Mouse (Mus musculus) adrenal gland, adult 8-10 months (tissue): Measurements from ENCODE around the gene Ebf1. TPM values are rescaled to one million over a fixed set of nuclear protein-coding genes. Genes with fewer than 3 reads are reported as not detected.
A peak's percentile ranks its signal among the peaks of the same experiment; 100 is the strongest.

ENCODE experiments used
- DNase-seq: peaks from one replicate; pipeline ENCODE4 v3.0.0; 2022
- total RNA-seq, 4 experiments: library from RNA; stranded (reverse); gene quantifications; 2 replicates each; pipeline ENCODE4 v1.2.4; 2022

Ebf1 gene
- total RNA-seq, 4 experiments from 2014 or later, result 14.1 to 32.8 (median 23.1) TPM

DNA sequence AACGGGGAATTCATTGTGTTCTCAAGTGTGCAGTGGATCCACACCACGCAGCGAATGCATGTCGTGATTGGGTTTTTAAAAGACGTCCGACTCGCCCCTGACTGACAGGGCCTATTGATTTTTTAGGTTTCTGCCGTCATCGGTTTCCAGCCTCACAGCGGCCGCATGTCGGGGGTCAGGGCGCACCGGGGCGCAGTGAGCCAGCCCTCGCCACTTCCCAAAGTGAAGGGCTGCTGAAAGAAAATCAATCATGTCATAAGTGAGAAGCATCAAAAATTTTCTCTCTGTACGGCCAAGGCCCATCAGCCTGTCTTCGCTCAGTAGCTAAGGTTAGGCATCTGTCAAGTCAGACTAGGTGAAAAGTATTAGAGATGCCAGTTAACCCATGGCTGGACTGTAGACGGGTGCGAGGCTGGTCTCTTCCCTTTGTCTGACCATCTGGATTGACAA, 124.0 kb downstream of the Ebf1 start:
- no peak for DNase-seq

DNA sequence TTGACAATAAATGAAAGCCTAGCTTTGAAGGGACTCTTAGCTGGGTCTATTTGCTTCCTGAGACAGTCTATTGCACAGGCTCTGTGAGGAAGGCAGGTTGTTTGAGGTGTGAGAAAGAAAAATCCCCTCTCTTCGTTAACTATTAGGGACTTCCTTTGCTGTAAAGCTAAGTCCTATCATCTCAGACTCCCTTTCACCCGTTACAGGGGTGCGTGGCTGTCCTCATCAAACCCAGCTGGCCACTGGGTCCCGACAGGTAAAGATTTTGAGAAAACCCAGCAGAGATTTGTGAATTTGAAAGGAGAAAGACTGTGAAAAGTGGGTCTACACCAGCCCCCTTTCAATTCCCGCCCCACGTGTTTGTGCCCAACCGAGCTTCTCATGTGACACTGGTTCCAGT, 127.3 kb downstream of the Ebf1 start:
- no peak for DNase-seq

DNA sequence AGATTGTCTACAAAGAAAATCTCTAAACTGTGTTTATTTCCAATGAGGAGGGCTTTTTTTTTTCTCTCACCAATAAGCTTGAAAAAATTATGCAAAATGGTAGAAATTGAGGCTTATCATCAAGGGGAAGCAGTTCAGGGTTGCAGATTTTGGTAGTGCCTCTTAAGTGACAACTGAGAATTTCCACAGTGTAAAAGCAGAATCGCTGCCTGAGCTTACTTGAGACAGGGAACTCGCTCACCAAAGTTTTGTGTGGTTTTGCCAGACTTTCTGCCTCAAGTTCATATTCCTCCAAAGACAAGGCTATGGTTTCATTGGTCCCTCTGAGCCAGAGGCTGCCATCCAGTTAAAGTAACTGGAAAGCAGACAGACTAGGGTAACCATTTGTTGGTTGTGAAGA, 128.8 kb downstream of the Ebf1 start:
- DNase-seq, result no peak

DNA sequence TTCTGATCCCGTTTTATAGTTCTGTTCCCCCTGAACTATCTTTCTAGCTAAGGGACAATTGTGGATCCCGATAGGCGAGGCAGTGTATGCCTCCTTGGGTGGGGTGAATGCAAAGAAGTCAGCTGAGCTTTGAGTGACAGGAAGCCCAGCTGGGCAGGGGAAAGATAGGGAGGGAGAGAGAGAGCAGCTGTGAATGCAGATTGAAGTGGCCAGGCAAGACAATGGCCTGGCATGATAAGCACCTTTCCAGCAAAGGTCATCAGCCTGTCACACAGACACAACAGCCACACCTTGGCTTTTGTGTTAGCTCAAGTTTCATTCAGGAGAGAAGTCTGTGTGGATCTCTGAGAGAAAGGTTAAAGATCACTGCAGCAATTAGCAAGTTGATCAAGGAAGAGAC, 129.6 kb downstream of the Ebf1 start:
- DNase-seq, result no peak

DNA sequence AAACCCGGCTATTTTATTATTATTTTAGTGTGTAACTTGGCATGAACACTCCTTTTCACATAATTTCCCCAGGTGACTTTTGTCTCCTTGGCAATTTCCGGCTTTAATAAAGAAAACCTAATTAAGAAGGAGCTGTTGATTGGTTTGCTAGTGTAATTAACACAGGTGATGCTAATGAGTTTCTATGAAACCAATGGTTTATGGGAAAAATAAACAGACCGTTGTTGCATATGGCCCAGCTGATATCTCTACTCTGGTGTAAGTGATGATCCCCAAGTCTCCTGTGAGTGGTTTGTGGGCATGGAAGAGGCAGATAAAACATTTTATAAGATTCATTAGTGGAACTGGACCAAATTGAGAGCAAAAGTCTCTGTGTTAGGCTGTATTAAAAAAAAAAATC, 132.2 kb downstream of the Ebf1 start:
- no peak for DNase-seq

- DNase-seq, result no peak
Measured at GRCm38 (mm10) chr11:44754336-44754735, 137.2 kb downstream of the Ebf1 start.

DNA sequence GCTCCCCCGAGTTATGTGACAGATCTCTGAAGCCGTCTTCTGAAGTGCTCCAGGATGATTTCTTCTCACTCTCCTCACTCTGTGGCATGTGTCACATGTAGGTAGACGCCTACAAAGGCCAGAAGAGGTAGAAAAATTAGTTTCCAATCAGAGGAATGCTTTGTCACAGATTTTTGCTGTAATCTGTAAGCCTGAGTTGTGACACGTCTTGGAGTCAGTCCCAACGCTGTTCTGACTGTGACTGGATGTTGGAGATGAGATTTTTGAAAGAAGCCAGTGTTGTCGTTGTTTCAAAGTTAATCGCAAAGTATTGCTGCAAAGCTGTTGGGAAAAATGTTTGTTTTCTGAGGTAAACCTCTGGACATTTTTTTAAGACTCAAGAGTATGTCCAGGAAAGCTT, 139.2 kb downstream of the Ebf1 start:
- DNase-seq, result no peak

- no peak for DNase-seq
Measured at GRCm38 (mm10) chr11:44758857-44759256, 141.7 kb downstream of the Ebf1 start.

- no peak for DNase-seq
Measured at GRCm38 (mm10) chr11:44761128-44761996, 144.2 kb downstream of the Ebf1 start.

GRCm38 (mm10) chr11:44763992-44764835, 147.1 kb downstream of the Ebf1 start:
- DNase-seq, result no peak

DNA sequence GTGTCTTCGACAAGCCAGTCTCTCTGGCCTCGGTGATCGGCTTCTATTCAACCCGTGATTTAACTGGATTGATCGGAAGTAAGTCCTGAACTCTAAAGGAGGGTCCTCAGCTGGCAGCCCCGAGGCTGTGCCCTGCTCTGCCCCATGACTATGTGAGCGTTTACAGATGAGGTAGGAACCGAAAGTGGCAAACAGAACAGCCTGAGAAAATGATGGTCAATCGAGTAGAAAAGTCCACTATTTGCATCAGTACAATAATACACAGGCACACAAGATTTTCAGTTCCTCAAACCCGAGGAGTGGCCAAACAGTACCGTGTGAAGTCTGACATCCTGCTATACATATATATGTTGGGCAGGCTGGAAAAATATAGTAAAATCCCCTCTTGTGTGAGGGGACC, 147.9 kb downstream of the Ebf1 start:
- no peak for DNase-seq

GRCm38 (mm10) chr11:44766246-44766645, 149.1 kb downstream of the Ebf1 start:
- no peak for DNase-seq

- no peak for DNase-seq
Measured at GRCm38 (mm10) chr11:44767322-44767721, 150.2 kb downstream of the Ebf1 start.

DNA sequence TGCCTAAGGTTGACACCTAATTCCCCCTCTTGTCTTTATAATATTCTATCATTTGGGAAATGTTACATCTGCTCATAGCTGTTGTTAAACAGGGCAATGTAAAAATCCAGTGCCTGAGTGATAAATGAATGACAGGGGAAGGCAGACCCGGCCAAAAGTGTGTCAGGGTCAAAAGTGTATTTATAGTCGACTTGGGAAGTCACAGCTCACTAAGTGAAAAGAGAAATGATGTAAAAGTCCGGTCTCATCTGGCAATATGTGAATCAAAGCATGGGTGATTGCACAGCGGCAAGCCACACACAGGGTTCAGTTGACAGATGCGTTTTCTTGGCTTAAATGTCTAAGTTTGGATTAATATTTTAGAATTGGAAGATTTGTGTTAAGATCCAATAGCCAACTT, 151.2 kb downstream of the Ebf1 start:
- peak; percentile 21 for DNase-seq

DNA sequence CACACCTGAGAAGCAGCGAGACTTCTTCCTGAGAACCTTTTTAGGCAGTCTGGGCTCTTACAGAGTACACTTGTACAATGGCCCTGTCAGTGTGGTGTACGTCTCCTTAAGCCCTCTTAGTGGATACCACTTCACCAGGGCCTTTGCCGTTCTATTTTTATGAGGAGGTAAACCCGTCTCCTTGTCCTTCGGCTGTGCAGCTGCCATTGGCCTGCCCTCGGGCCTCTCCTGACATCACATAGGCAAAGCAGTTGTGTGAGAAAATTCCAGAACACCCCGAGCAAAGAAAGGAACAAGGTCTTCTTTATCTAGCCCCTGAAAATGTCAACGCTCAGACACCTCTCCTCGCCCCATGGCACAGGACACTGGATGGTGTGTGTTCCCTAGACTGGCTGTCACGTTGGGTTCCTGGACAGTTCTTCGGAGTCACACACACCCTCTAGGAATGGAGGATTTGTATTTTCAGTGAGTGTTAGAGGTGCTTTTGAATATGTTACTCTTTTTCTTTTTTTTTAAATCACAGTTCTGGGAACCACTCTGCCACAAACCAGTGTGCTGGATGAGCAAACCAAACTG, 154.0 kb downstream of the Ebf1 start:
- no peak for DNase-seq

GRCm38 (mm10) chr11:44774411-44774810, 157.3 kb downstream of the Ebf1 start:
- no peak for DNase-seq

- DNase-seq, result no peak
Measured at GRCm38 (mm10) chr11:44775549-44775948, 158.4 kb downstream of the Ebf1 start.

- no peak for DNase-seq
Measured at GRCm38 (mm10) chr11:44776556-44776955, 159.4 kb downstream of the Ebf1 start.

DNA sequence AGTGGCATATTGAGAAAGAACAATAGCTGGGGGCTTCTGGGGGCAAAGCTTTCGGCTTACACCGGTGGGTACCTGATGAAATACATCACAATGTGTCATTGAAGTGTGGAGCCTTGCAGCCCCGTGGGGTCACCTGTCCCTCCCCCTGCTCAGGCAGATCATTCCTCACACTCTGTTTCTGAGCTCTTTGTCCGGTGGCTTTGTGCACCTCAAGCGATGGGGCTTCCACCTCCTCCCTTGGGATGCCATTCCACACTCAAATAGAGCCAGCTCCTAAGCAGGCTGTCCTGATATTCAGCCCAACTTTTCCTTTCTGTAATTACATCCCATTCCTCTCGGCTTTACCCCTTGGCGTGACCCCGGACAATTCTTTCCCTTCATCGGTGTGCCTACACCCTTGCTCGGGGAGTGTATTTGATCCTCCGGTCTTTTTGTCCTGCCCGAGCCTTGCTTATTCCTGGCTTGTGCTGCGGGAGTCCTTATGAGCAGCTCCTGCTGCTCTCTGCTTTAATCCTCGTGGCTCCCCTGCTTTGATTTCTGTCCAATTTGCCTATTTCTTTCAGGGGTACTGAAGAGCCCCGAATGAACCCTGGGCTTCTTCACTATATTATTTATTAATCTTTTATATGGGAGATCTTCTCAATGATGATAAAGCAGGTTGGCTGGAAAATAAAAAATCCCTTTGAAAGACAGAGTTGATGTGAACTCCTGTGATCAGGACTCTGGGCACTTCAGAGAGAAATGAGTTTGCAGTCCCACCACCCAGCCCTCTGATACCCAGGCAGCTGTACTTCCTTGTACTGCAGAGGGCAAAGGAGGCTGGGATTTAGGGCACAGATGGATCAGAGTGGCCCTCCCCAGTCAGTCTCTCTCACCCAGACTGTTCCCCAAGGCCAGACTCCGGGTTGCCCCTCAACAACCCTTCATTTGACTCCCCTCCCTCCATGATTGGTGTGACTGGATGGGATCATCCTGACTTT, 160.5 kb downstream of the Ebf1 start:
- no peak for DNase-seq

GRCm38 (mm10) chr11:44779030-44779429, 161.9 kb downstream of the Ebf1 start:
- no peak for DNase-seq

- DNase-seq, result no peak
Measured at GRCm38 (mm10) chr11:44784255-44785029, 167.3 kb downstream of the Ebf1 start.
